Mouse (Mus musculus): ENCODE measurements at regions not wholly inside any gene's neighbourhood (a gene's known extent, or its start where the extent isn't known, plus 50 kb on each side); places are given as distances from the start of the nearest gene placed in this dataset.

DNA sequence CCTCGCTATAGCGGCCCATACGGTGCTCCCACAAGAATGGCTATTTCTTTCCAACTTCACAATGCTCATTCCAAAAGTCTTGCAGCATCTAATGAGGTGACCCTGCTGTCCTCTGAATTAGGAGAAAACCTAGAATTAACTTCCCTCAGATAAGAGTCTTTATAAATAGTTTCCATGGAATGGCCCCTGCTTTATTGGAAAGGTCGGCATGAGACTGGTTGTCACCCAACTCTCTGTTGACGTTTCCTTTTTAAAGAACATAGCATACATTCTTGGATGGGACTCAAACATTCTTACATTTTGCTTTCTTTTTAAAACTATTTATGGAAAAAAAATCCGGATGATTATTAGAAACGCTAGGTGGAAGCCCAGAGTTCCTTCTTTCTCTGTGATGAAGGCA is 53.9 kb upstream of the Lmcd1 start:
- intact Hi-C loops (cut with DNase I), result loop anchor here (10.0 kb wide), 1 partner anchor 565 kb away; no protein-coding TSS in a partner anchor
- no peak for DNase-seq

DNA sequence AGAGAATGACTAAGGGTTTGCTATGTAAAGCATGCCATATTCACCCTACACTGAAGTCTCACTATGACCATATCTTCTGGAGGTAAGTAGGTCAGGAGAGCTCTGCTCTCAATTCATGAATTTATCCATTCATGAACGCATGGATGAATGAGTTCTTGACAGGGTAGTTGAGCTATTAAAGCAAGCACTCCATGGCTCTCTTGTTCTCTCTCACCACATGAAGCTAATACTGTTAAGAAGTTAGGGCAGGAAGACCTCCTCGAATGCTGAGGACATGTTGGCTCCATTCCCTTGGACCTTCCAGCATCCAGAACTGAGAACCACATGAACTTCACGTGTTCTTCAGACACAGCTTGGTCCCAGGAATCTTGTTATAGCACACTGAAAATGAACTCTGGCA is 53.4 kb upstream of the Lmcd1 start:
- DNase-seq, result no peak
- intact Hi-C loops (cut with DNase I), result no loop called here

- intact Hi-C loops (cut with DNase I), result no loop called here
Observed at GRCm38 (mm10) chr6:112221373-112221772, 52.2 kb upstream of the Lmcd1 start.

GRCm38 (mm10) chr6:112223325-112223724 is 50.2 kb upstream of the Lmcd1 start:
- no peak for DNase-seq
- intact Hi-C loops (cut with DNase I), result no loop called here

More at GRCm38 (mm10) chr6:112221373-112221772, 52.2 kb upstream of the Lmcd1 start:
- DNase-seq, result no peak

All from heart, postnatal 10 days (tissue).